29 mouse cellular contexts compared by ENCODE assay signal in the genomic region with DNA sequence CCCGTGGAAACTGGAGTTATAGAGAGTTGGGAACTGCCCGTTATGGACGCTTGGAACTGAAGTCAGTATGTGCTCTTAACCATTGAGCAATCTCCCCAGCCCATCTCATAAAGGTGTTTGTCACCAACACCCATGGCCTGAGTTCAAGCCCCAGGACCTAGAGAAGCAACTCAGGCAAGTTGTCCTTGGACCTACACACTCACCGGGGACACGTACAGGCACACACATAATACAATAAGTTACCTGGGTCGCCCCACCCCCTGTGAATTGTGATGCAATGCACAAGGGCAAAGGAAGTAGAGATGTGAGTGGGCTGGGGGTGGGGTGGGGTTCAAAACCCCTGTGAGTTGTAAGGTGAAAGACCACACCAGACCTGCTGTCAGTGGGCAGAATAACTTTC. TPM values are rescaled to one million over a fixed set of nuclear protein-coding genes. Genes with fewer than 3 reads are reported as not detected.
DNase-seq lines count a peak whose midpoint lies in the region; ATAC-seq and TF ChIP-seq lines count a peak whose summit lies in the region.
"Had no signal": no experiment of that assay in that cellular context is flagged by ENCODE, and none has a peak within 500 bp of the region (broad histone marks: within the 10 kb centered on the region; RNA-seq: fewer than 3 reads in every experiment).

No protein-coding gene starts in this region.

- no peak for DNase-seq in heart, adult 11 months
- no peak for DNase-seq in liver, embryonic 11.5 days (ENCODE audit: low spot score)
- DNase-seq in stomach, postnatal 0 days (ENCODE audit: low spot score), result no peak
- no peak for DNase-seq in adrenal gland, adult 18-20 months (ENCODE audit: low spot score in 2 of 2)
- DNase-seq in left cerebral cortex, adult 2 months (ENCODE audit: extremely low spot score in 1 of 2, low spot score in 2 of 2), result no peak
- DNase-seq: adrenal gland, postnatal 36 days; cerebellum, adult 2 months; gastrocnemius, postnatal 25 days; heart, postnatal 14 days; left cerebral cortex, postnatal 4 days; lung, embryonic 14.5 days; lung, postnatal 4 days; retina, postnatal 1 day had no signal

- no peak for TF ChIP-seq CTCF in stomach, postnatal 0 days (IDR thresholded peaks at IDR 0.05; ENCODE audit: low read depth)
- TF ChIP-seq CTCF in left cerebral cortex, adult 2 months (IDR thresholded peaks at IDR 0.05), result no peak

- no peaks in the 10 kb centered on the region for H3K27me3 ChIP-seq in heart, embryonic 13.5 days (replicated peaks)
- H3K27me3 ChIP-seq in intestine, embryonic 15.5 days (replicated peaks), result no peaks in the 10 kb centered on the region
- H3K27me3 ChIP-seq in liver, embryonic 11.5 days (replicated peaks; ENCODE audit: control insufficient read depth, insufficient read depth, low read length), result no peaks in the 10 kb centered on the region
- H3K27me3 ChIP-seq in stomach, postnatal 0 days (ENCODE audit: control insufficient read depth, insufficient read depth, low read length), result no peaks in the 10 kb centered on the region
- H3K27me3 ChIP-seq in forebrain, embryonic 13.5 days, result no peaks in the 10 kb centered on the region
- H3K27me3 ChIP-seq: embryonic facial prominence, embryonic 15.5 days; hindbrain, embryonic 13.5 days; kidney, embryonic 15.5 days had no signal

- ATAC-seq in heart, embryonic 13.5 days (ENCODE audit: extremely low read depth, insufficient number of reproducible peaks, low FRiP score, low TSS enrichment), result 0 out of 2 replicates have a peak, but pooled peaks have one; percentile 14
- ATAC-seq in intestine, embryonic 15.5 days, result peak; percentile 39; the same call in 1 of the 2 replicates
- ATAC-seq in liver, embryonic 11.5 days (replicated peaks; ENCODE audit: low FRiP score), result peak; percentile 49
- 0 out of 2 replicates have a peak, but pooled peaks have one; percentile 34 for ATAC-seq in stomach, postnatal 0 days (ENCODE audit: low FRiP score, low TSS enrichment)
- no peak for ATAC-seq in forebrain, embryonic 13.5 days
- ATAC-seq: inflammation-experienced regulatory T-cells, adult 6 months had no signal

- no peak overlapping the region for H3K4me2 ChIP-seq in heart, embryonic 13.5 days
- H3K4me2 ChIP-seq in intestine, embryonic 15.5 days (replicated peaks), result no peak overlapping the region
- no peak overlapping the region for H3K4me2 ChIP-seq in liver, embryonic 11.5 days
- no peak overlapping the region for H3K4me2 ChIP-seq in stomach, postnatal 0 days (replicated peaks; ENCODE audit: low read depth)
- no peak overlapping the region for H3K4me2 ChIP-seq in forebrain, embryonic 13.5 days
- H3K4me2 ChIP-seq: embryonic facial prominence, embryonic 15.5 days; heart, embryonic 11.5 days; hindbrain, embryonic 13.5 days; kidney, embryonic 15.5 days; lung, embryonic 14.5 days had no signal

- peaks cover 3% of the 10 kb centered on the region for H3K4me1 ChIP-seq in heart, embryonic 13.5 days
- H3K4me1 ChIP-seq in intestine, embryonic 15.5 days (replicated peaks), result no peaks in the 10 kb centered on the region
- peaks cover 10% of the 10 kb centered on the region for H3K4me1 ChIP-seq in liver, embryonic 11.5 days (replicated peaks; ENCODE audit: control insufficient read depth, insufficient read depth, low read length)
- H3K4me1 ChIP-seq in stomach, postnatal 0 days (replicated peaks; ENCODE audit: control insufficient read depth, insufficient read depth), result no peaks in the 10 kb centered on the region
- H3K4me1 ChIP-seq in forebrain, embryonic 13.5 days, result no peaks in the 10 kb centered on the region
- H3K4me1 ChIP-seq: hindbrain, embryonic 13.5 days had no signal

- WGBS in heart, embryonic 13.5 days, result 81% methylated on average over 6 of the region's 6 CpGs
- WGBS in intestine, embryonic 15.5 days, result 75% methylated on average over 6 of the region's 6 CpGs
- 80% methylated on average over 6 of the region's 6 CpGs for WGBS in liver, embryonic 11.5 days
- WGBS in stomach, postnatal 0 days, result 75% methylated on average over 6 of the region's 6 CpGs
- WGBS in forebrain, embryonic 13.5 days, result 92% methylated on average over 6 of the region's 6 CpGs

- H3K36me3 ChIP-seq in heart, embryonic 13.5 days, result no peaks in the 10 kb centered on the region
- no peaks in the 10 kb centered on the region for H3K36me3 ChIP-seq in intestine, embryonic 15.5 days
- no peaks in the 10 kb centered on the region for H3K36me3 ChIP-seq in liver, embryonic 11.5 days (ENCODE audit: control insufficient read depth, insufficient read depth, low read length)
- H3K36me3 ChIP-seq in stomach, postnatal 0 days (ENCODE audit: control insufficient read depth, insufficient read depth, low read length), result no peaks in the 10 kb centered on the region
- no peaks in the 10 kb centered on the region for H3K36me3 ChIP-seq in forebrain, embryonic 13.5 days (ENCODE audit: poor library complexity, severe bottlenecking)
- H3K36me3 ChIP-seq: embryonic facial prominence, embryonic 15.5 days; hindbrain, embryonic 13.5 days; kidney, embryonic 15.5 days; midbrain, embryonic 10.5 days had no signal

- no peak overlapping the region for H3K4me3 ChIP-seq in heart, embryonic 13.5 days
- no peak overlapping the region for H3K4me3 ChIP-seq in intestine, embryonic 15.5 days (replicated peaks)
- H3K4me3 ChIP-seq in liver, embryonic 11.5 days (ENCODE audit: low read depth, low read length), result no peak overlapping the region
- no peak overlapping the region for H3K4me3 ChIP-seq in stomach, postnatal 0 days (ENCODE audit: low read depth, low read length)
- H3K4me3 ChIP-seq in forebrain, embryonic 13.5 days, result no peak overlapping the region
- H3K4me3 ChIP-seq in left cerebral cortex, adult 2 months, result no peak overlapping the region
- H3K4me3 ChIP-seq: embryonic facial prominence, embryonic 15.5 days; hindbrain, embryonic 13.5 days; kidney, embryonic 15.5 days; midbrain, embryonic 10.5 days had no signal

- H3K27ac ChIP-seq in heart, embryonic 13.5 days (replicated peaks), result no peak overlapping the region
- no peak overlapping the region for H3K27ac ChIP-seq in intestine, embryonic 15.5 days
- H3K27ac ChIP-seq in liver, embryonic 11.5 days (ENCODE audit: low read depth, low read length), result peak overlapping the region; percentile 40
- no peak overlapping the region for H3K27ac ChIP-seq in stomach, postnatal 0 days (replicated peaks)
- no peak overlapping the region for H3K27ac ChIP-seq in forebrain, embryonic 13.5 days
- no peak overlapping the region for H3K27ac ChIP-seq in left cerebral cortex, adult 2 months
- H3K27ac ChIP-seq: embryonic facial prominence, embryonic 15.5 days; hindbrain, embryonic 13.5 days; kidney, embryonic 15.5 days; midbrain, embryonic 10.5 days had no signal

- intact Hi-C loops in left cerebral cortex, adult 2 months (cut with DNase I), result no loop called here

- H3K9ac ChIP-seq in heart, embryonic 13.5 days, result no peak overlapping the region
- no peak overlapping the region for H3K9ac ChIP-seq in intestine, embryonic 15.5 days
- no peak overlapping the region for H3K9ac ChIP-seq in liver, embryonic 11.5 days (ENCODE audit: low read depth, low read length)
- H3K9ac ChIP-seq in stomach, postnatal 0 days (ENCODE audit: low read length), result no peak overlapping the region
- no peak overlapping the region for H3K9ac ChIP-seq in forebrain, embryonic 13.5 days
- H3K9ac ChIP-seq: embryonic facial prominence, embryonic 15.5 days; hindbrain, embryonic 13.5 days; kidney, embryonic 15.5 days; lung, embryonic 14.5 days had no signal

- no peaks in the 10 kb centered on the region for H3K9me3 ChIP-seq in heart, embryonic 13.5 days
- no peaks in the 10 kb centered on the region for H3K9me3 ChIP-seq in intestine, embryonic 15.5 days
- no peaks in the 10 kb centered on the region for H3K9me3 ChIP-seq in liver, embryonic 11.5 days (ENCODE audit: control insufficient read depth, low read length)
- H3K9me3 ChIP-seq in stomach, postnatal 0 days (ENCODE audit: control insufficient read depth, low read length), result no peaks in the 10 kb centered on the region
- no peaks in the 10 kb centered on the region for H3K9me3 ChIP-seq in forebrain, embryonic 13.5 days (replicated peaks)
- H3K9me3 ChIP-seq: embryonic facial prominence, embryonic 15.5 days; hindbrain, embryonic 13.5 days; kidney, embryonic 15.5 days had no signal

- no peak for TF ChIP-seq EP300 in stomach, postnatal 0 days (optimal IDR thresholded peaks at IDR 0.05)

RNA-seq across cellular contexts. Expression of a gene that starts 5.2 kb away (rescaled TPM):
- 0.84 and 3.7 TPM in 2 replicates for polyA plus RNA-seq in heart, embryonic 13.5 days (2015; fragmentation: Nextera tagmentation; extraction: Ambion mirVana)
- 4.7 and 7.0 TPM in 2 replicates for polyA plus RNA-seq in intestine, embryonic 15.5 days (2015; fragmentation: Nextera tagmentation; extraction: Ambion mirVana)
- polyA plus RNA-seq in liver, embryonic 11.5 days (2014; fragmentation: Nextera tagmentation; extraction: Ambion mirVana), result 4.8 and 5.4 TPM in 2 replicates
- 2.8 and 6.1 TPM in 2 replicates for polyA plus RNA-seq in stomach, postnatal 0 days (2015; fragmentation: Nextera tagmentation; extraction: Ambion mirVana)
- 100 to 1,000 TPM in 1 of 2 experiments, 10 to 100 TPM in 1; 31.6 to 112 TPM for total RNA-seq in adrenal gland, adult 18-20 months (2021)
- polyA plus RNA-seq in forebrain, embryonic 13.5 days (2015; fragmentation: Nextera tagmentation; extraction: Ambion mirVana), result 0.08 TPM in 1 of 2 replicates, not detected in the other
- not detected for total RNA-seq in left cerebral cortex, adult 2 months (2021)
- total RNA-seq: gastrocnemius, postnatal 25 days; heart, postnatal 14 days; layer of hippocampus, adult 18-20 months; left cerebral cortex, adult 18-20 months; left cerebral cortex, postnatal 4 days; midbrain, postnatal 0 days had no signal
- polyA plus RNA-seq: cerebellum, adult 2 months; cortical plate, adult 2 months; hindbrain, embryonic 13.5 days; midbrain, embryonic 10.5 days; midbrain, postnatal 0 days had no signal

RNA-seq across cellular contexts. Expression of a gene that starts 5.3 kb away (rescaled TPM):
- 2.9 TPM in 1 of 2 replicates, not detected in the other for polyA plus RNA-seq in heart, embryonic 13.5 days (2015; fragmentation: Nextera tagmentation; extraction: Ambion mirVana)
- 0.71 and 1.2 TPM in 2 replicates for polyA plus RNA-seq in intestine, embryonic 15.5 days (2015; fragmentation: Nextera tagmentation; extraction: Ambion mirVana)
- not detected in 2 replicates for polyA plus RNA-seq in liver, embryonic 11.5 days (2014; fragmentation: Nextera tagmentation; extraction: Ambion mirVana)
- polyA plus RNA-seq in stomach, postnatal 0 days (2015; fragmentation: Nextera tagmentation; extraction: Ambion mirVana), result not detected in 2 replicates
- under 1 TPM in 1 of 2 experiments, not detected in 1; 0.50 TPM for total RNA-seq in adrenal gland, adult 18-20 months (2021)
- polyA plus RNA-seq in forebrain, embryonic 13.5 days (2015; fragmentation: Nextera tagmentation; extraction: Ambion mirVana), result 0.88 TPM in 1 of 2 replicates, not detected in the other
- total RNA-seq in left cerebral cortex, adult 2 months (2021), result not detected
- total RNA-seq: gastrocnemius, postnatal 25 days; heart, postnatal 14 days; layer of hippocampus, adult 18-20 months; left cerebral cortex, adult 18-20 months; left cerebral cortex, postnatal 4 days; midbrain, postnatal 0 days; neutrophil, adult 5-6 weeks had no signal
- polyA plus RNA-seq: cerebellum, adult 2 months; cortical plate, adult 2 months; embryonic facial prominence, embryonic 15.5 days; heart, embryonic 11.5 days; hindbrain, embryonic 13.5 days; inflammation-experienced regulatory T-cells, adult 6 months; lung, embryonic 14.5 days; midbrain, embryonic 10.5 days; midbrain, postnatal 0 days; thymus, postnatal 0 days; urinary bladder, adult 2 months had no signal

RNA-seq across cellular contexts. Expression of a gene that starts 5.9 kb away (rescaled TPM):
- polyA plus RNA-seq in heart, embryonic 13.5 days (2015; fragmentation: Nextera tagmentation; extraction: Ambion mirVana), result 8.8 and 13.9 TPM in 2 replicates
- 27.1 and 34.7 TPM in 2 replicates for polyA plus RNA-seq in intestine, embryonic 15.5 days (2015; fragmentation: Nextera tagmentation; extraction: Ambion mirVana)
- polyA plus RNA-seq in liver, embryonic 11.5 days (2014; fragmentation: Nextera tagmentation; extraction: Ambion mirVana), result 173 and 199 TPM in 2 replicates
- 79.6 and 88.4 TPM in 2 replicates for polyA plus RNA-seq in stomach, postnatal 0 days (2015; fragmentation: Nextera tagmentation; extraction: Ambion mirVana)
- 100 to 1,000 TPM; 156 to 789 TPM for total RNA-seq in adrenal gland, adult 18-20 months (2021)
- polyA plus RNA-seq in forebrain, embryonic 13.5 days (2015; fragmentation: Nextera tagmentation; extraction: Ambion mirVana), result 1.2 and 1.8 TPM in 2 replicates
- 1 to 10 TPM; 3.5 to 3.7 TPM for total RNA-seq in left cerebral cortex, adult 2 months (2021)

RNA-seq across cellular contexts. Expression of a gene that starts 8.8 kb away (rescaled TPM):
- polyA plus RNA-seq in heart, embryonic 13.5 days (2015; fragmentation: Nextera tagmentation; extraction: Ambion mirVana), result 3.6 and 22.3 TPM in 2 replicates
- polyA plus RNA-seq in intestine, embryonic 15.5 days (2015; fragmentation: Nextera tagmentation; extraction: Ambion mirVana), result 164 and 258 TPM in 2 replicates
- 235 and 244 TPM in 2 replicates for polyA plus RNA-seq in liver, embryonic 11.5 days (2014; fragmentation: Nextera tagmentation; extraction: Ambion mirVana)
- 8.7 and 10.7 TPM in 2 replicates for polyA plus RNA-seq in stomach, postnatal 0 days (2015; fragmentation: Nextera tagmentation; extraction: Ambion mirVana)
- total RNA-seq in adrenal gland, adult 18-20 months (2021), result 1 to 10 TPM; 1.1 to 2.1 TPM
- 0.50 TPM in 1 of 2 replicates, not detected in the other for polyA plus RNA-seq in forebrain, embryonic 13.5 days (2015; fragmentation: Nextera tagmentation; extraction: Ambion mirVana)
- not detected for total RNA-seq in left cerebral cortex, adult 2 months (2021)
- total RNA-seq: gastrocnemius, postnatal 25 days; layer of hippocampus, adult 18-20 months; left cerebral cortex, adult 18-20 months; left cerebral cortex, postnatal 4 days; midbrain, postnatal 0 days had no signal
- polyA plus RNA-seq: cerebellum, adult 2 months; cortical plate, adult 2 months; hindbrain, embryonic 13.5 days; inflammation-experienced regulatory T-cells, adult 6 months had no signal

RNA-seq across cellular contexts. Expression of a gene that starts 12.5 kb away (rescaled TPM):
- 480 and 561 TPM in 2 replicates for polyA plus RNA-seq in heart, embryonic 13.5 days (2015; fragmentation: Nextera tagmentation; extraction: Ambion mirVana)
- 296 and 325 TPM in 2 replicates for polyA plus RNA-seq in intestine, embryonic 15.5 days (2015; fragmentation: Nextera tagmentation; extraction: Ambion mirVana)
- polyA plus RNA-seq in liver, embryonic 11.5 days (2014; fragmentation: Nextera tagmentation; extraction: Ambion mirVana), result 1,439 and 1,470 TPM in 2 replicates
- polyA plus RNA-seq in stomach, postnatal 0 days (2015; fragmentation: Nextera tagmentation; extraction: Ambion mirVana), result 383 and 436 TPM in 2 replicates
- 1,000 to 10,000 TPM; 1,225 to 1,306 TPM for total RNA-seq in adrenal gland, adult 18-20 months (2021)
- 118 and 125 TPM in 2 replicates for polyA plus RNA-seq in forebrain, embryonic 13.5 days (2015; fragmentation: Nextera tagmentation; extraction: Ambion mirVana)
- 1,000 to 10,000 TPM; 1,824 to 1,912 TPM for total RNA-seq in left cerebral cortex, adult 2 months (2021)
